Mouse (Mus musculus): ENCODE measurements at regions not wholly inside any gene's neighbourhood (a gene's known extent, or its start where the extent isn't known, plus 50 kb on each side); places are given as distances from the start of the nearest gene placed in this dataset.

- intact Hi-C loops (cut with DNase I) = no loop called here
- no peak for DNase-seq (ENCODE audit: low spot score)
Measured at GRCm38 (mm10) chr1:34733026-34733913, 109.6 kb downstream of the Fam168b start.

- intact Hi-C loops (cut with DNase I) = loop anchor here (2.0 kb wide), 1 partner anchor 158 kb away; no protein-coding TSS in a partner anchor
- DNase-seq (ENCODE audit: low spot score) = no peak
Measured at GRCm38 (mm10) chr1:34738386-34739067, 104.3 kb downstream of the Fam168b start.

- DNase-seq (ENCODE audit: low spot score) = no peak
- intact Hi-C loops (cut with DNase I) = loop anchor here (2.0 to 10.0 kb wide), 2 partner anchors 125 to 157 kb away; no protein-coding TSS in a partner anchor
Measured at GRCm38 (mm10) chr1:34739621-34740020, 103.2 kb downstream of the Fam168b start.

- intact Hi-C loops (cut with DNase I) = loop anchor here (10.0 kb wide), 1 partner anchor 124 kb away; no protein-coding TSS in a partner anchor
- DNase-seq (ENCODE audit: low spot score) = no peak
Measured at GRCm38 (mm10) chr1:34740891-34741290, 102.0 kb downstream of the Fam168b start.

GRCm38 (mm10) chr1:34742234-34742633, 100.6 kb downstream of the Fam168b start:
- DNase-seq (ENCODE audit: low spot score) = no peak
- intact Hi-C loops (cut with DNase I) = loop anchor here (10.0 kb wide), 1 partner anchor 123 kb away; no protein-coding TSS in a partner anchor

GRCm38 (mm10) chr1:34745881-34746280, 97.0 kb downstream of the Fam168b start:
- intact Hi-C loops (cut with DNase I) = loop anchor here (10.0 kb wide), 1 partner anchor 119 kb away; no protein-coding TSS in a partner anchor
- DNase-seq (ENCODE audit: low spot score) = no peak

- DNase-seq (ENCODE audit: low spot score) = no peak
- intact Hi-C loops (cut with DNase I) = loop anchor here (10.0 kb wide), 1 partner anchor 115 kb away; no protein-coding TSS in a partner anchor
Measured at GRCm38 (mm10) chr1:34749161-34750040, 93.5 kb downstream of the Fam168b start.

GRCm38 (mm10) chr1:34750061-34751054, 92.5 kb downstream of the Fam168b start:
- no peak for DNase-seq (ENCODE audit: low spot score)
- intact Hi-C loops (cut with DNase I) = no loop called here

GRCm38 (mm10) chr1:34751128-34751527, 91.7 kb downstream of the Fam168b start:
- intact Hi-C loops (cut with DNase I) = no loop called here
- no peak for DNase-seq (ENCODE audit: low spot score)

GRCm38 (mm10) chr1:34753581-34753980, 89.3 kb downstream of the Fam168b start:
- no peak for DNase-seq (ENCODE audit: low spot score)
- intact Hi-C loops (cut with DNase I) = no loop called here

- intact Hi-C loops (cut with DNase I) = no loop called here
- DNase-seq (ENCODE audit: low spot score) = no peak
Measured at GRCm38 (mm10) chr1:34760547-34760946, 82.3 kb downstream of the Fam168b start.

GRCm38 (mm10) chr1:34761436-34761835, 81.4 kb downstream of the Fam168b start:
- intact Hi-C loops (cut with DNase I) = no loop called here
- no peak for DNase-seq (ENCODE audit: low spot score)

- DNase-seq (ENCODE audit: low spot score) = no peak
- intact Hi-C loops (cut with DNase I) = no loop called here
Measured at GRCm38 (mm10) chr1:34761870-34762269, 81.0 kb downstream of the Fam168b start.
